Mouse (Mus musculus) megakaryocyte-erythroid progenitor cell, adult 5-6 weeks (primary cell): ENCODE results near the gene Bst2. TPM values are rescaled to one million over a fixed set of nuclear protein-coding genes. Genes with fewer than 3 reads are reported as not detected.
"Not testable (repeated sequence)": the region's sequence is repeated elsewhere in the genome, so short reads cannot be mapped to it uniquely, and the experiment has no call there.

ENCODE experiments used
- ATAC-seq: replicated peaks from 2 replicates; pipeline ENCODE4 v1.8.0; 2016; ENCODE audit warnings: mild to moderate bottlenecking, inconsistent platforms; ENCODE audit not compliant: severe bottlenecking, poor library complexity, low FRiP score, low TSS enrichment
- total RNA-seq, 2 experiments: library from RNA; stranded (forward) in 1 of 2; stranded (reverse) in 1 of 2; fragments of 200-1000, 215-1000 nt in 1 of 2; fragments of >200 nt in 1 of 2; fragmentation: Nextera tagmentation in 1 of 2; gene quantifications; 2 replicates each; pipeline ENCODE4 v1.2.3; 2014 to 2017

The Bst2 gene
- total RNA-seq, 2 experiments from 2014 or later: 31.1 to 34.9 TPM

GRCm38 (mm10) chr8:71561401-71561800, 24.1 kb upstream of the Bst2 start:
- peak; percentile 53 for ATAC-seq

GRCm38 (mm10) chr8:71560765-71561164, 23.5 kb upstream of the Bst2 start:
- ATAC-seq: no peak

- ATAC-seq: no peak
These were observed 22.8 kb upstream of the Bst2 start for GRCm38 (mm10) chr8:71560071-71560470.

- peak; percentile 58 for ATAC-seq
These were observed 21.9 kb upstream of the Bst2 start for GRCm38 (mm10) chr8:71558958-71559690.

GRCm38 (mm10) chr8:71558071-71558957, 21.1 kb upstream of the Bst2 start, which contains the start of gene Tmem221:
TSS of gene Tmem221 (minus strand) at chr8:71558871.
- ATAC-seq: 0 out of 2 replicates have a peak, but pooled peaks have one; percentile 1

- no peak; the same call in 1 of the 2 replicates for ATAC-seq
These were observed 17.4 kb upstream of the Bst2 start for GRCm38 (mm10) chr8:71554644-71555043.

- ATAC-seq: no peak
These were observed 16.7 kb upstream of the Bst2 start for GRCm38 (mm10) chr8:71554001-71554400.

GRCm38 (mm10) chr8:71552770-71553169, 15.5 kb upstream of the Bst2 start:
- ATAC-seq: no peak

- no peak for ATAC-seq
These were observed 13.5 kb upstream of the Bst2 start for GRCm38 (mm10) chr8:71550754-71551153.

- ATAC-seq: no peak
These were observed 10.3 kb upstream of the Bst2 start for GRCm38 (mm10) chr8:71547590-71547989.

GRCm38 (mm10) chr8:71545053-71545452, 7.8 kb upstream of the Bst2 start:
- no peak for ATAC-seq

- no peak for ATAC-seq
These were observed 6.5 kb upstream of the Bst2 start for GRCm38 (mm10) chr8:71543755-71544154.

- ATAC-seq: peak; percentile 94
These were observed 5.5 kb upstream of the Bst2 start, which contains the start of gene Mvb12a for GRCm38 (mm10) chr8:71542632-71543343. TSS of gene Mvb12a (plus strand) at chr8:71542922.

- ATAC-seq: no peak
These were observed 1.6 kb downstream of the Bst2 start for GRCm38 (mm10) chr8:71535663-71536062.

GRCm38 (mm10) chr8:71534263-71534810, 2.9 kb downstream of the Bst2 start:
- no peak for ATAC-seq

- ATAC-seq: not testable (repeated sequence)
These were observed 6.4 kb downstream of the Bst2 start for GRCm38 (mm10) chr8:71530735-71531467.

GRCm38 (mm10) chr8:71528362-71529073, 8.7 kb downstream of the Bst2 start:
- no peak for ATAC-seq

- ATAC-seq: no peak
These were observed 9.9 kb downstream of the Bst2 start for GRCm38 (mm10) chr8:71527162-71527870.
